Mouse (Mus musculus) spleen, adult 2 months (tissue): Measurements from ENCODE around the gene Prdm10.

Source experiments
- CTCF ChIP-seq: fragments of 200-500 bp; IDR thresholded peaks from 2 replicates; pipeline ENCODE4 v1.5.1; 2011; ENCODE audit warnings: mild to moderate bottlenecking, inconsistent platforms; ENCODE audit not compliant: insufficient read depth, insufficient read length, insufficient replicate concordance; ENCODE audit errors: extremely low read depth
- POLR2A ChIP-seq: fragments of 200-500 bp; IDR thresholded peaks from 2 replicates; pipeline ENCODE4 v1.6.1; 2011; ENCODE audit warnings: low read depth, low read length, inconsistent platforms

- TF ChIP-seq POLR2A, result no peak
- TF ChIP-seq CTCF, result no peak
These were observed 36.4 kb upstream of the Prdm10 start for GRCm38 (mm10) chr9:31243939-31244333.
